22 mouse cellular contexts compared by ENCODE assay signal in genomic region chr2:153546471-153546870, GRCm38 (mm10). TPM values are rescaled to one million over a fixed set of nuclear protein-coding genes. Genes with fewer than 3 reads are reported as not detected.
DNase-seq lines count a peak whose midpoint lies in the region; ATAC-seq lines count a peak whose summit lies in the region.
"Had no signal": no experiment of that assay in that cellular context is flagged by ENCODE, and none has a peak within 500 bp of the region (broad histone marks: within the 10 kb centered on the region; RNA-seq: fewer than 3 reads in every experiment).

No protein-coding gene starts in this region.

- H3K9ac ChIP-seq in limb, embryonic 13.5 days = no peak overlapping the region
- H3K9ac ChIP-seq in intestine, embryonic 15.5 days = no peak overlapping the region; the same call in 1 of the 2 replicates
- no peak overlapping the region for H3K9ac ChIP-seq in kidney, embryonic 14.5 days (ENCODE audit: low read depth, low read length)
- H3K9ac ChIP-seq in liver, embryonic 13.5 days = peak overlapping the region; percentile 59
- H3K9ac ChIP-seq: lung, embryonic 15.5 days had no signal

- no peak overlapping the region for H3K27ac ChIP-seq in limb, embryonic 13.5 days
- no peak overlapping the region for H3K27ac ChIP-seq in limb, embryonic 10.5 days
- peak overlapping the region; percentile 28; the same call in 1 of the 2 replicates for H3K27ac ChIP-seq in intestine, embryonic 15.5 days
- no peak overlapping the region for H3K27ac ChIP-seq in kidney, embryonic 14.5 days (ENCODE audit: low read depth, low read length)
- H3K27ac ChIP-seq in liver, embryonic 13.5 days = peak overlapping the region; percentile 87
- H3K27ac ChIP-seq: lung, embryonic 15.5 days had no signal

- ATAC-seq in limb, embryonic 13.5 days (ENCODE audit: low FRiP score, low read depth) = 0 out of 2 replicates have a peak, but pooled peaks have one; percentile 29
- ATAC-seq in intestine, embryonic 15.5 days = peak; percentile 45
- peak; percentile 45; the same call in 1 of the 2 replicates for ATAC-seq in kidney, embryonic 14.5 days (ENCODE audit: low FRiP score, low TSS enrichment)
- no peak for ATAC-seq in liver, embryonic 13.5 days (ENCODE audit: low read depth)
- ATAC-seq: midbrain, embryonic 16.5 days had no signal

- H3K4me3 ChIP-seq in limb, embryonic 13.5 days = no peak overlapping the region
- H3K4me3 ChIP-seq in limb, embryonic 10.5 days = no peak overlapping the region
- H3K4me3 ChIP-seq in intestine, embryonic 15.5 days (replicated peaks) = no peak overlapping the region
- no peak overlapping the region for H3K4me3 ChIP-seq in kidney, embryonic 14.5 days (ENCODE audit: low read length)
- peak overlapping the region; percentile 12; the same call in 1 of the 2 replicates for H3K4me3 ChIP-seq in liver, embryonic 13.5 days (replicated peaks)
- H3K4me3 ChIP-seq: lung, embryonic 15.5 days had no signal

- no peaks in the 10 kb centered on the region for H3K36me3 ChIP-seq in limb, embryonic 13.5 days
- no peaks in the 10 kb centered on the region for H3K36me3 ChIP-seq in limb, embryonic 10.5 days
- no peaks in the 10 kb centered on the region for H3K36me3 ChIP-seq in intestine, embryonic 15.5 days
- H3K36me3 ChIP-seq in kidney, embryonic 14.5 days (ENCODE audit: control insufficient read depth, insufficient read depth, low read length) = no peaks in the 10 kb centered on the region
- H3K36me3 ChIP-seq in liver, embryonic 13.5 days = no peaks in the 10 kb centered on the region
- H3K36me3 ChIP-seq: lung, embryonic 15.5 days had no signal

- H3K4me2 ChIP-seq in limb, embryonic 13.5 days (replicated peaks) = no peak overlapping the region
- H3K4me2 ChIP-seq in intestine, embryonic 15.5 days (replicated peaks) = peak overlapping the region; percentile 29
- no peak overlapping the region for H3K4me2 ChIP-seq in kidney, embryonic 14.5 days (replicated peaks; ENCODE audit: low read depth, low read length)
- peak overlapping the region; percentile 54 for H3K4me2 ChIP-seq in liver, embryonic 13.5 days
- H3K4me2 ChIP-seq: lung, embryonic 15.5 days had no signal

- DNase-seq in limb, embryonic 10.5 days (ENCODE audit: low spot score) = no peak
- no peak for DNase-seq in liver, embryonic 13.5 days
- no peak for DNase-seq in gastrocnemius, postnatal 4 days (ENCODE audit: low spot score in 2 of 2)
- no peak for DNase-seq in ovary, postnatal 14 days (ENCODE audit: low spot score)
- no peak for DNase-seq in left cerebral cortex, postnatal 14 days (ENCODE audit: low spot score in 2 of 2)
- DNase-seq: adrenal gland, postnatal 10 days; cerebellum, adult 8-10 months; embryo, embryonic 11 days; gastrocnemius, postnatal 36 days; left cerebral cortex, postnatal 4 days; thymus, adult 2 months had no signal

- no peaks in the 10 kb centered on the region for H3K9me3 ChIP-seq in limb, embryonic 13.5 days
- no peaks in the 10 kb centered on the region for H3K9me3 ChIP-seq in limb, embryonic 10.5 days (replicated peaks)
- H3K9me3 ChIP-seq in intestine, embryonic 15.5 days = no peaks in the 10 kb centered on the region
- H3K9me3 ChIP-seq in kidney, embryonic 14.5 days (ENCODE audit: control insufficient read depth, low read length) = no peaks in the 10 kb centered on the region
- H3K9me3 ChIP-seq in liver, embryonic 13.5 days (replicated peaks) = no peaks in the 10 kb centered on the region
- H3K9me3 ChIP-seq: lung, embryonic 15.5 days had no signal

- WGBS in limb, embryonic 13.5 days = 20% methylated on average over 5 of the region's 5 CpGs
- 36% methylated on average over 5 of the region's 5 CpGs for WGBS in limb, embryonic 10.5 days
- WGBS in intestine, embryonic 15.5 days = 20% methylated on average over 5 of the region's 5 CpGs
- 20% methylated on average over 5 of the region's 5 CpGs for WGBS in kidney, embryonic 14.5 days
- WGBS in liver, embryonic 13.5 days (ENCODE audit: insufficient replicate concordance) = 43% methylated on average over 5 of the region's 5 CpGs

- intact Hi-C loops in left cerebral cortex, postnatal 14 days (cut with DNase I) = no loop called here

- peaks cover 23% of the 10 kb centered on the region for H3K4me1 ChIP-seq in limb, embryonic 13.5 days
- peaks cover 57% of the 10 kb centered on the region for H3K4me1 ChIP-seq in limb, embryonic 10.5 days
- peaks cover 22% of the 10 kb centered on the region for H3K4me1 ChIP-seq in intestine, embryonic 15.5 days (replicated peaks)
- peaks cover 34% of the 10 kb centered on the region for H3K4me1 ChIP-seq in kidney, embryonic 14.5 days (ENCODE audit: control insufficient read depth, insufficient read depth, low read length)
- H3K4me1 ChIP-seq in liver, embryonic 13.5 days (replicated peaks) = peaks cover 87% of the 10 kb centered on the region

- H3K27me3 ChIP-seq in limb, embryonic 13.5 days = no peaks in the 10 kb centered on the region; the same call in 1 of the 2 replicates
- peaks cover 29% of the 10 kb centered on the region for H3K27me3 ChIP-seq in limb, embryonic 10.5 days (ENCODE audit: low read depth, poor library complexity, severe bottlenecking)
- H3K27me3 ChIP-seq in intestine, embryonic 15.5 days (replicated peaks) = no peaks in the 10 kb centered on the region
- no peaks in the 10 kb centered on the region for H3K27me3 ChIP-seq in kidney, embryonic 14.5 days (ENCODE audit: control insufficient read depth, insufficient read depth, low read length)
- no peaks in the 10 kb centered on the region for H3K27me3 ChIP-seq in liver, embryonic 13.5 days
- H3K27me3 ChIP-seq: lung, embryonic 15.5 days had no signal

RNA-seq across cellular contexts. Expression of gene Nol4l, which starts 16.7 kb away (rescaled TPM):
- polyA plus RNA-seq in limb, embryonic 13.5 days (2015; fragmentation: Nextera tagmentation; extraction: Ambion mirVana) = 11.8 and 13.2 TPM in 2 replicates
- 15.8 and 17.2 TPM in 2 replicates for polyA plus RNA-seq in limb, embryonic 10.5 days (2016; fragmentation: Nextera tagmentation; extraction: Ambion mirVana)
- polyA plus RNA-seq in intestine, embryonic 15.5 days (2015; fragmentation: Nextera tagmentation; extraction: Ambion mirVana) = 25.6 and 27.1 TPM in 2 replicates
- 10.5 and 17.1 TPM in 2 replicates for polyA plus RNA-seq in kidney, embryonic 14.5 days (2014; fragmentation: Nextera tagmentation; extraction: Ambion mirVana)
- 5.3 and 5.4 TPM in 2 replicates for polyA plus RNA-seq in liver, embryonic 13.5 days (2015; fragmentation: Nextera tagmentation; extraction: Ambion mirVana)
- total RNA-seq in gastrocnemius, postnatal 4 days (2021) = 1 to 10 TPM; 7.5 to 9.1 TPM
- total RNA-seq in left cerebral cortex, postnatal 14 days (2021) = 10 to 100 TPM; 44.8 to 46.8 TPM

RNA-seq across cellular contexts. Expression of gene 4930404H24Rik, which starts 53.9 kb away (rescaled TPM):
- polyA plus RNA-seq in limb, embryonic 13.5 days (2015; fragmentation: Nextera tagmentation; extraction: Ambion mirVana) = not detected in 2 replicates
- polyA plus RNA-seq in limb, embryonic 10.5 days (2016; fragmentation: Nextera tagmentation; extraction: Ambion mirVana) = not detected in 2 replicates
- polyA plus RNA-seq in intestine, embryonic 15.5 days (2015; fragmentation: Nextera tagmentation; extraction: Ambion mirVana) = not detected in 2 replicates
- polyA plus RNA-seq in kidney, embryonic 14.5 days (2014; fragmentation: Nextera tagmentation; extraction: Ambion mirVana) = not detected in 2 replicates
- polyA plus RNA-seq in liver, embryonic 13.5 days (2015; fragmentation: Nextera tagmentation; extraction: Ambion mirVana) = not detected in 2 replicates
- not detected for total RNA-seq in gastrocnemius, postnatal 4 days (2021)
- 1 to 10 TPM in 1 of 2 experiments, not detected in 1; 1.4 TPM for total RNA-seq in left cerebral cortex, postnatal 14 days (2021)
- total RNA-seq: adrenal gland, postnatal 10 days; gastrocnemius, postnatal 36 days; hematopoietic stem cell, adult 5-6 weeks; layer of hippocampus, postnatal 25 days; left cerebral cortex, postnatal 4 days; megakaryocyte progenitor cell, adult 5-6 weeks had no signal
- polyA plus RNA-seq: frontal cortex, adult 2 months; heart, embryonic 14.5 days; intestine, embryonic 14.5 days; lung, embryonic 15.5 days; midbrain, embryonic 16.5 days; thymus, adult 2 months had no signal

Comparison
In these comparisons a context has a peak if more than half of its experiments do, and no peak if none do; other contexts are left out.
1. H3K27ac ChIP-seq: peak in intestine, embryonic 15.5 days (single experiment) and liver, embryonic 13.5 days (single experiment); none in limb, embryonic 13.5 days (single experiment), limb, embryonic 10.5 days (single experiment) and kidney, embryonic 14.5 days (single experiment).
2. H3K4me2 ChIP-seq: peak in intestine, embryonic 15.5 days (single experiment) and liver, embryonic 13.5 days (single experiment); none in limb, embryonic 13.5 days (single experiment) and kidney, embryonic 14.5 days (single experiment).